Mouse (Mus musculus): ENCODE data around the gene Gpalpp1. TPM values are rescaled to one million over a fixed set of nuclear protein-coding genes. Genes with fewer than 3 reads are reported as not detected.

Gpalpp1 gene
- polyA plus RNA-seq, 1 experiment = not detected

- Histone ChIP-seq H3K27ac (ENCODE audit: insufficient read depth, low read depth, low read length) (no peak overlapping the region), H3K4me3 (ENCODE audit: insufficient read depth, low read depth, low read length) (no peak overlapping the region), H3K4me1 (ENCODE audit: control insufficient read depth, insufficient read depth, low read length) (peaks cover 3% of the 10 kb centered on the region)
- WGBS = 71% methylated on average over 11 of the region's 11 CpGs
- no peak for TF ChIP-seq CTCF (IDR thresholded peaks at IDR 0.05; ENCODE audit: insufficient read depth, low read depth, low read length)
- TF ChIP-seq POLR2A (IDR thresholded peaks at IDR 0.05; ENCODE audit: insufficient read depth, low read depth, low read length) = no peak
Observed at GRCm38 (mm10) chr14:76081451-76081850, 29.1 kb downstream of the Gpalpp1 start.

- Histone ChIP-seq H3K27ac (ENCODE audit: insufficient read depth, low read depth, low read length) (peak overlapping the region; percentile 10; the same call in 1 of the 2 replicates), H3K4me1 (ENCODE audit: control insufficient read depth, insufficient read depth, low read length) (peaks cover 3% of the 10 kb centered on the region), H3K4me3 (ENCODE audit: insufficient read depth, low read depth, low read length) (no peak overlapping the region)
- TF ChIP-seq POLR2A (IDR thresholded peaks at IDR 0.05; ENCODE audit: insufficient read depth, low read depth, low read length) = no peak
- 0 out of 2 replicates have a peak, but pooled peaks have one; percentile 50 for TF ChIP-seq CTCF (IDR thresholded peaks at IDR 0.05; ENCODE audit: insufficient read depth, low read depth, low read length)
- WGBS = 32% methylated on average over 9 of the region's 9 CpGs
Observed at GRCm38 (mm10) chr14:76077088-76077491, 33.5 kb downstream of the Gpalpp1 start.

- TF ChIP-seq POLR2A (IDR thresholded peaks at IDR 0.05; ENCODE audit: insufficient read depth, low read depth, low read length) = no peak
- 33% methylated on average over 4 of the region's 4 CpGs for WGBS
- no peak overlapping the region for H3K4me3 ChIP-seq (ENCODE audit: insufficient read depth, low read depth, low read length)
- peaks cover 3% of the 10 kb centered on the region for H3K4me1 ChIP-seq (ENCODE audit: control insufficient read depth, insufficient read depth, low read length)
- no peak overlapping the region for H3K27ac ChIP-seq (ENCODE audit: insufficient read depth, low read depth, low read length)
Observed at GRCm38 (mm10) chr14:76076602-76077001, 34.0 kb downstream of the Gpalpp1 start.

GRCm38 (mm10) chr14:76075721-76076120 lies 34.8 kb downstream of the Gpalpp1 start:
- 52% methylated on average over 4 of the region's 4 CpGs for WGBS
- no peak for TF ChIP-seq POLR2A (IDR thresholded peaks at IDR 0.05; ENCODE audit: insufficient read depth, low read depth, low read length)
- TF ChIP-seq CTCF (IDR thresholded peaks at IDR 0.05; ENCODE audit: insufficient read depth, low read depth, low read length) = no peak
- H3K27ac ChIP-seq (ENCODE audit: insufficient read depth, low read depth, low read length) = no peak overlapping the region
- peaks cover 3% of the 10 kb centered on the region for H3K4me1 ChIP-seq (ENCODE audit: control insufficient read depth, insufficient read depth, low read length)
- H3K4me3 ChIP-seq (ENCODE audit: insufficient read depth, low read depth, low read length) = no peak overlapping the region

- Histone ChIP-seq H3K4me3 (ENCODE audit: insufficient read depth, low read depth, low read length) (no peak overlapping the region), H3K27ac (ENCODE audit: insufficient read depth, low read depth, low read length) (no peak overlapping the region), H3K4me1 (ENCODE audit: control insufficient read depth, insufficient read depth, low read length) (peaks cover 3% of the 10 kb centered on the region)
- WGBS = 76% methylated on average over 1 of the region's 1 CpGs
- no peak for TF ChIP-seq CTCF (IDR thresholded peaks at IDR 0.05; ENCODE audit: insufficient read depth, low read depth, low read length)
- TF ChIP-seq POLR2A (IDR thresholded peaks at IDR 0.05; ENCODE audit: insufficient read depth, low read depth, low read length) = no peak
Observed at GRCm38 (mm10) chr14:76074206-76074605, 36.4 kb downstream of the Gpalpp1 start.

GRCm38 (mm10) chr14:76072626-76073025 lies 37.9 kb downstream of the Gpalpp1 start:
- no peak for TF ChIP-seq POLR2A (IDR thresholded peaks at IDR 0.05; ENCODE audit: insufficient read depth, low read depth, low read length)
- no peak for TF ChIP-seq CTCF (IDR thresholded peaks at IDR 0.05; ENCODE audit: insufficient read depth, low read depth, low read length)
- H3K4me1 ChIP-seq (ENCODE audit: control insufficient read depth, insufficient read depth, low read length) = peaks cover 3% of the 10 kb centered on the region
- WGBS = 64% methylated on average over 2 of the region's 2 CpGs
- no peak overlapping the region for H3K4me3 ChIP-seq (ENCODE audit: insufficient read depth, low read depth, low read length)
- H3K27ac ChIP-seq (ENCODE audit: insufficient read depth, low read depth, low read length) = no peak overlapping the region

- no peak overlapping the region for H3K27ac ChIP-seq (ENCODE audit: insufficient read depth, low read depth, low read length)
- WGBS = 48% methylated on average over 4 of the region's 4 CpGs
- no peak for TF ChIP-seq CTCF (IDR thresholded peaks at IDR 0.05; ENCODE audit: insufficient read depth, low read depth, low read length)
- no peak for TF ChIP-seq POLR2A (IDR thresholded peaks at IDR 0.05; ENCODE audit: insufficient read depth, low read depth, low read length)
- H3K4me1 ChIP-seq (ENCODE audit: control insufficient read depth, insufficient read depth, low read length) = no peaks in the 10 kb centered on the region
- H3K4me3 ChIP-seq (ENCODE audit: insufficient read depth, low read depth, low read length) = no peak overlapping the region
Observed at GRCm38 (mm10) chr14:76069296-76069695, 41.3 kb downstream of the Gpalpp1 start.

GRCm38 (mm10) chr14:76068296-76068695 lies 42.3 kb downstream of the Gpalpp1 start:
- TF ChIP-seq POLR2A (IDR thresholded peaks at IDR 0.05; ENCODE audit: insufficient read depth, low read depth, low read length) (no peak), CTCF (IDR thresholded peaks at IDR 0.05; ENCODE audit: insufficient read depth, low read depth, low read length) (no peak)
- no peaks in the 10 kb centered on the region for H3K4me1 ChIP-seq (ENCODE audit: control insufficient read depth, insufficient read depth, low read length)
- WGBS = 43% methylated on average over 4 of the region's 4 CpGs
- no peak overlapping the region for H3K4me3 ChIP-seq (ENCODE audit: insufficient read depth, low read depth, low read length)
- no peak overlapping the region for H3K27ac ChIP-seq (ENCODE audit: insufficient read depth, low read depth, low read length)

GRCm38 (mm10) chr14:76067237-76067636 lies 43.3 kb downstream of the Gpalpp1 start:
- no peak for TF ChIP-seq CTCF (IDR thresholded peaks at IDR 0.05; ENCODE audit: insufficient read depth, low read depth, low read length)
- no peak for TF ChIP-seq POLR2A (IDR thresholded peaks at IDR 0.05; ENCODE audit: insufficient read depth, low read depth, low read length)
- H3K27ac ChIP-seq (ENCODE audit: insufficient read depth, low read depth, low read length) = no peak overlapping the region
- 70% methylated on average over 1 of the region's 1 CpGs for WGBS
- no peaks in the 10 kb centered on the region for H3K4me1 ChIP-seq (ENCODE audit: control insufficient read depth, insufficient read depth, low read length)
- no peak overlapping the region for H3K4me3 ChIP-seq (ENCODE audit: insufficient read depth, low read depth, low read length)

- Histone ChIP-seq H3K4me3 (ENCODE audit: insufficient read depth, low read depth, low read length) (no peak overlapping the region), H3K27ac (ENCODE audit: insufficient read depth, low read depth, low read length) (no peak overlapping the region), H3K4me1 (ENCODE audit: control insufficient read depth, insufficient read depth, low read length) (no peaks in the 10 kb centered on the region)
- TF ChIP-seq POLR2A (IDR thresholded peaks at IDR 0.05; ENCODE audit: insufficient read depth, low read depth, low read length) = no peak
- WGBS = 57% methylated on average over 5 of the region's 5 CpGs
Observed at GRCm38 (mm10) chr14:76059441-76059840, 51.1 kb downstream of the Gpalpp1 start.

Measured in olfactory bulb, adult 2 months (tissue).